Mouse (Mus musculus): ENCODE measurements around the gene Ermap.

GRCm38 (mm10) chr4:119133306-119133705 is 56.5 kb downstream of the Ermap start:
- TF ChIP-seq CTCF (IDR thresholded peaks at IDR 0.05; ENCODE audit: borderline replicate concordance, control insufficient read depth, extremely low read depth, insufficient read depth, low read length, poor library complexity) (no peak), POLR2A (IDR thresholded peaks at IDR 0.05; ENCODE audit: control insufficient read depth, extremely low read depth, insufficient read depth, low read length, poor library complexity) (no peak)

Data from thymus, adult 2 months (tissue).